Mouse (Mus musculus) spleen, adult 2 months (tissue): ENCODE results near the gene Marc1. TPM values are rescaled to one million over a fixed set of nuclear protein-coding genes. Genes with fewer than 3 reads are reported as not detected.

Experiments used
- DNase-seq, 2 experiments: peaks; one replicate each; pipeline versions ENCODE4 v3.0.0 to v3.0.0-alpha.2; 2012 to 2021; ENCODE audit warnings: low spot score in 2 of 2, low read depth in 1 of 2
- H3K27ac ChIP-seq: fragments of 200-500 bp; 2 replicates; pipeline ENCODE4 v1.5.1; 2012; ENCODE audit warnings: low read length, inconsistent platforms; ENCODE audit not compliant: insufficient read depth
- H3K27me3 ChIP-seq: fragments of 200-500 bp; 2 replicates; pipeline ENCODE4 v1.6.1; 2012; ENCODE audit warnings: mild to moderate bottlenecking, moderate library complexity, low read length, inconsistent platforms; ENCODE audit not compliant: control insufficient read depth, insufficient read depth
- H3K36me3 ChIP-seq: fragments of 200-500 bp; 2 replicates; pipeline ENCODE4 v1.6.1; 2012; ENCODE audit warnings: mild to moderate bottlenecking, low read length, inconsistent platforms; ENCODE audit not compliant: control insufficient read depth, insufficient read depth
- H3K4me1 ChIP-seq: fragments of 200-500 bp; 2 replicates; pipeline ENCODE4 v1.6.1; 2011; ENCODE audit warnings: inconsistent platforms; ENCODE audit not compliant: control insufficient read depth, insufficient read depth, insufficient read length
- H3K4me3 ChIP-seq: fragments of 200-500 bp; 2 replicates; pipeline ENCODE4 v1.5.1; 2011; ENCODE audit warnings: mild to moderate bottlenecking, inconsistent platforms; ENCODE audit not compliant: insufficient read depth, insufficient read length; ENCODE audit errors: extremely low read depth
- CTCF ChIP-seq: fragments of 200-500 bp; IDR thresholded peaks from 2 replicates; pipeline ENCODE4 v1.5.1; 2011; ENCODE audit warnings: mild to moderate bottlenecking, inconsistent platforms; ENCODE audit not compliant: insufficient read depth, insufficient read length, insufficient replicate concordance; ENCODE audit errors: extremely low read depth
- POLR2A ChIP-seq: fragments of 200-500 bp; IDR thresholded peaks from 2 replicates; pipeline ENCODE4 v1.6.1; 2011; ENCODE audit warnings: low read depth, low read length, inconsistent platforms
- WGBS: fragments of 180-500 bp; shearing (Covaris S2); methylation state at CpG from one replicate; pipeline ENCODE4 v1.1.7; 2018; 5-methylcytosine and 5-hydroxymethylcytosine counted together
- polyA plus RNA-seq: library from polyadenylated mRNA; depleted of rRNA; stranded (reverse); fragments of >200 nt; gene quantifications from 2 replicates; pipeline ENCODE4 v1.2.3, GENCODE M21; 2012

The Marc1 gene
- polyA plus RNA-seq, 1 experiment = 0.07 TPM

DNA sequence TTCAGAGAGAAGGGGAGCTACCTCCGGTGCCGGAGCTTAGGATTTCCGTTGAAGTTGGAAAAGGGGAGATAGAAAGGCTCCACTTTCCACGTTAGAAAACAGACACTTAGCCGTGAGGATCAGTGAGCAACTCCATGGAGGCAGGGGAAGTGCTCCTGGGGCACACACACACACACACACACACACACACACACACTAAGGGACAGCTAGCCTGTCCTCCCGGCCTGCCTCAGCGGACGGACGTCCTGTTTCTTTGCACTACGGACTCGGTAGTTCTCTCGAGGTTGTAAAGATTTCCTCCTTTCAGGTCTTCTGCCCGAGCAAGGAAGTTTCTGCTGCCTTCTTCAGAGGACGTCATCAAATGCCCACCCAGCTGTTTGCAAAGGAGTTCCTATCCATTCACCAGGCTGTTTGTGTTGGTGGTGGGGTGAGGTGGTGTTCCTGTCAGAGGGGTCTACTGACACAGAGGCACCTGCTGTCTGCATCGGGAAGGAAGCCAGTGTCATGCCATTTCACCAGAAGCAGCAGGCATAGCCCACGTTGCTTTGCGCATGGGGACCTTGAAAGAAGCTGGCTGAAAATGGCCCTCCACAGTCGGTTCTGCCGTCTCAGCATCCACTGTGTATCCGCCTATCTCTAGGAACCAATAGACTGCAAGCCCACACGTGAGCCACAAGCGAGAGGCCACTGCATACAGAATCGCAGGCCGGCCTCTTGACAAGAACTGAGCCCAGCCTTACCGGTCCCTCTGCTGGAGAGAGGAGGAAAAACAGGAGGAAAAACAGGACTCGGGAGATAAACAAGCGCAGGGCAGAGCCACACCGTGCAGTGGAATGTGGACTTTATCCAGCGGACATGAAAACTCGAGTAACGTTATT, 40.9 kb upstream of the Marc1 start:
- Histone ChIP-seq H3K27ac (peak overlapping the region; percentile 39; the same call in 1 of the 2 replicates), H3K4me3 (peak overlapping the region; percentile 28; the same call in 1 of the 2 replicates), H3K36me3 (no peaks in the 10 kb centered on the region), H3K4me1 (no peaks in the 10 kb centered on the region; the same call in 1 of the 2 replicates), H3K27me3 (no peaks in the 10 kb centered on the region)
- DNase-seq = peak; percentile 41 to 51
- 11% methylated on average over 31 of the region's 31 CpGs for WGBS
- TF ChIP-seq CTCF (peak; percentile 32; the same call in 1 of the 2 replicates), POLR2A (no peak)

DNA sequence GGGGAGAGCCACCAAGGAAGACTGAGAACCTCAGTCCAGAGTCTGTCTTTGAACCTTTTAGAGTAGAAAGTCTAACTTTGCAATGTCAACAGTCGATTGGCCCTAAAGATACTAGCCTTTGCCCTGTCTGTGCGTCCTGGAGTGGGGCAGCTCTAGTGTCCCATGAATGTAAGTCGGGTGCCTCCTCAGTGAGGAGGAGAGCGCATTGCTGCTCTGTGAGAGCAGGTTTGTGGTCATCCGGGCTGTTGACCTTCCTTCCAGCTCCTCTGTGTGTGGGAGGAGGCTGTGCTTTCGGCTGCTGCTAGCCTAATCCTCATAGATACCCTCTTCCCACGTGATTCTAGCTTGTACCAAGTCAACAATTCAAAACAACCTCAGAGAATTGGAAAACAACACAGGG, 40.1 kb upstream of the Marc1 start:
- DNase-seq = no peak
- 79% methylated on average over 7 of the region's 7 CpGs for WGBS
- no peak for TF ChIP-seq POLR2A
- TF ChIP-seq CTCF = no peak
- peaks cover 4% of the 10 kb centered on the region; the same call in 1 of the 2 replicates for H3K4me1 ChIP-seq
- no peak overlapping the region for H3K27ac ChIP-seq
- H3K27me3 ChIP-seq = no peaks in the 10 kb centered on the region
- no peaks in the 10 kb centered on the region for H3K36me3 ChIP-seq
- H3K4me3 ChIP-seq = no peak overlapping the region

DNA sequence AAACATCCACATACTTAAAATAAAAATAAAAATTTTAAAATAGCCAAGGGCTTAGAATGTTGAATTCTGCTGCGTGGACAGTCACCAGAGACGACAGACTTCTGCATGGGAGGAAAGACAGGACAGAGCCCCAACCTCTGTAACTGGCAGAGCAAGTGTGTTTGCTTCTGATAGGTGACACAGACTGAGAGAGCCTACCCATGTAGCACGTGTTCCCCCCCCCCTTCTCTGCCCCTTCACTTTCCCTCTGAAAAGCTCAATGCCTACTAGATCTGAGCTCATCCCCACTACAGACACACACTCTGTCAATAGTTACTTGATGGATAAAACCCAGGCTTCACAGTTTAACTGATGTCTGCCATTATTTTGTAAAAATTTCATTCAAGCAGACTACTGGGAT, 35.9 kb upstream of the Marc1 start:
- H3K4me3 ChIP-seq = no peak overlapping the region
- no peak for DNase-seq
- WGBS = 68% methylated on average over 3 of the region's 3 CpGs
- peaks cover 17% of the 10 kb centered on the region for H3K4me1 ChIP-seq
- no peaks in the 10 kb centered on the region for H3K36me3 ChIP-seq
- H3K27ac ChIP-seq = no peak overlapping the region
- TF ChIP-seq CTCF = no peak
- TF ChIP-seq POLR2A = no peak
- no peaks in the 10 kb centered on the region for H3K27me3 ChIP-seq

DNA sequence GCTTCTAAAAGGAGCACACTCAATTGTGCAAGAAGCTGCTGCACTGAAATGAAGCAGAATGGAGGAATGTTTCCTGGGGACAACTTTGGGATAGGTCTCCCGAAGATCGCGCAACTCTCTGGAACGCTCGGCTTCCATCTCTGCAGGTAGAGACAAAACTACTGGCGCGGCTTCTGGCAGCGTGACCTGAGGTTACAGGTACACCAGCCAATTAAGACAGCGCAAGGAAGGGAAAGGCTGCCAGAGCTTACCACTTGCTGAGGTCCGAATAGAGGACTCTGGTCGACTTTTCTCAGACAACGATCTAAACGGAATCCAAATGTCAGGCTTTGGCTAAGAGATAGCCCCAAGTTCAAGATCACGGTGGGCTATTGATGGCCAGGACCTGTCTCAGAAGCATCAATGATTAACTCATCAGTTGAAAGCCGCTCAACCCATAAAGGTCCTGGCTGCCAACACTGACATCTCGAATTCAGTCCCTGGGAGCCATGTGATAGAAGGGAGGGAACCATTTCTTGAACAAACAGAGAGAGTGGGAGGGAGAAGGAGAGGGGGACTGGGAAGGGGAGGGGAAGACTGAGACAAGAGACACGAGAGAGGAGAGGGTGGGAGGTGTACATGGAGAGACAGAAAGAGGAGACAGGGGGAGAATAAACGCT, 35.1 kb upstream of the Marc1 start, which contains the start of gene Marc2:
Marc2 (minus strand) TSS at position 360 of the 659 bp plus-strand sequence.
- peaks cover 20% of the 10 kb centered on the region for H3K4me1 ChIP-seq
- H3K27me3 ChIP-seq = no peaks in the 10 kb centered on the region
- DNase-seq = no peak
- no peaks in the 10 kb centered on the region for H3K36me3 ChIP-seq
- TF ChIP-seq POLR2A = no peak
- no peak for TF ChIP-seq CTCF
- peak within 1 kb of the TSS; percentile 82 for H3K27ac ChIP-seq
- 5% methylated on average over 18 of the region's 18 CpGs for WGBS
- peak within 1 kb of the TSS; percentile 78 for H3K4me3 ChIP-seq

DNA sequence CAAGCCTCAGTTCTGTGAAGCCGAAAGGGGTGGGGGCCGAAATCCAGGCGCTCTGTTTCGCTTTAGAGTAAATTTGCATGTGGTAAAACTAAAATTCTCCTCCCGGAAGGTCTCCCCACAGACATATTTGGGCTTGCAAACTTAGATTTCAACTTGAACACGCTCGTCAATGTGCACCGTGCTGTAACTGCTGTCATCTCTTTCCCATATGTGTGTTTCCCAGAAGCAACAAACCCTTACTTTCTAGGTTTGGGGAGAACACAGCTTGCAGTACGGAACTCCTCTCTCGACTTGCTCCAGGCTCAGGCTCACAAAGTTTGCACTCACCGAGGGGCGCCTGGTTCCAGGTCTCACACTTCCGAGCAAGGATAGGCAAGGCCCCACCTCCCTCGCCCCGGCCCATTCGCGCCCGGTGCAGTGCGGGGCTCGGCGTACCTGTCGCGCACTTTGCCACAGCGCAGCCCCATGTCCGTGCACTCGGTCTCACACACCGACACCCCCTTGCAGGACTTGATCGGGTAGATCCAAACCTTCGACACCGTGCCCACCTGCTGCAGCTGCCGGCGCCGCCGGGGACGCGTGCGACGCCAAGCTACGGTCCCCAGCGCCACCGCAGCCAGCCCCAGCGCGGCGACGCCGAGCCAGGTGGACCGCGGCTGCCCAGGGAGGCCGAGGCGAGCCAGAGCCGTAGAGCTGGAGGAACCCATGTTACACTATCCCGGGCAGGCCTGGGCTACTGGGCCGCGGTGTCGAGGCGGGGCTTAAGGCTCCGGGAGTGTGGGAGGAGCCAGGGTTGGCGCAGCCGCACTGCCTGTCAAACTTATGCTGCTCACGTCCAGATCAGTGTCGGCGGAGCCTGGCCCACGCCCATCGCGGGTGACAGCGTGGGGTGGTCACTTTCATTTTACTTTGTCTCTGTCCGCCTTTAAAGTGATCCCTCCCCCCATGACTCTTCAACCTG, 34.3 kb upstream of the Marc1 start:
- Histone ChIP-seq H3K27ac (peak overlapping the region; percentile 82), H3K4me3 (peak overlapping the region; percentile 78), H3K36me3 (peaks cover 4% of the 10 kb centered on the region), H3K27me3 (no peaks in the 10 kb centered on the region), H3K4me1 (peaks cover 20% of the 10 kb centered on the region)
- DNase-seq = peak; percentile 64 to 87
- TF ChIP-seq POLR2A (peak; percentile 82), CTCF (no peak)
- under 1% methylated on average over 67 of the region's 67 CpGs for WGBS
